Mouse (Mus musculus) hindbrain, embryonic 10.5 days (tissue): ENCODE data around the gene Rhbdl2. TPM values are rescaled to one million over a fixed set of nuclear protein-coding genes. Genes with fewer than 3 reads are reported as not detected.

ENCODE experiments used
- DNase-seq: peaks from one replicate; pipeline ENCODE4 v3.0.0-alpha.2; 2017; ENCODE audit warnings: low spot score
- H3K27ac ChIP-seq: fragments of 300-500 bp; sonication (generic); 2 replicates; pipeline ENCODE4 v1.5.1; 2016; ENCODE audit warnings: mild to moderate bottlenecking, moderate library complexity
- H3K27me3 ChIP-seq: fragments of 300-500 bp; sonication (generic); 2 replicates; pipeline ENCODE4 v1.6.1; 2016; ENCODE audit warnings: mild to moderate bottlenecking; ENCODE audit not compliant: poor library complexity, insufficient read depth, severe bottlenecking
- H3K36me3 ChIP-seq: fragments of 300-500 bp; sonication (generic); 2 replicates; pipeline ENCODE4 v1.6.1; 2016; ENCODE audit warnings: mild to moderate bottlenecking, moderate library complexity
- H3K4me1 ChIP-seq: fragments of 300-500 bp; sonication (generic); replicated peaks from 2 replicates; pipeline ENCODE4 v1.6.1; 2016; ENCODE audit warnings: mild to moderate bottlenecking
- H3K4me3 ChIP-seq: fragments of 300-500 bp; sonication (generic); 2 replicates; pipeline ENCODE4 v1.5.1; 2016; ENCODE audit warnings: mild to moderate bottlenecking, moderate library complexity
- H3K9me3 ChIP-seq: fragments of 300-500 bp; sonication (generic); 2 replicates; pipeline ENCODE4 v1.6.1; 2016; ENCODE audit warnings: mild to moderate bottlenecking, moderate library complexity
- WGBS: fragments of 180-500 bp; shearing (Covaris S2); methylation state at CpG from one replicate; pipeline ENCODE4 v1.1.7; 2016; 5-methylcytosine and 5-hydroxymethylcytosine counted together
- polyA plus RNA-seq: library from polyadenylated mRNA; unstranded; fragments of >200 nt; fragmentation: Nextera tagmentation; extraction: Ambion mirVana; gene quantifications from 2 replicates; pipeline ENCODE4 v1.2.1, GENCODE M21; 2016

The Rhbdl2 gene
- polyA plus RNA-seq = 0.25 and 0.38 TPM in 2 replicates

DNA sequence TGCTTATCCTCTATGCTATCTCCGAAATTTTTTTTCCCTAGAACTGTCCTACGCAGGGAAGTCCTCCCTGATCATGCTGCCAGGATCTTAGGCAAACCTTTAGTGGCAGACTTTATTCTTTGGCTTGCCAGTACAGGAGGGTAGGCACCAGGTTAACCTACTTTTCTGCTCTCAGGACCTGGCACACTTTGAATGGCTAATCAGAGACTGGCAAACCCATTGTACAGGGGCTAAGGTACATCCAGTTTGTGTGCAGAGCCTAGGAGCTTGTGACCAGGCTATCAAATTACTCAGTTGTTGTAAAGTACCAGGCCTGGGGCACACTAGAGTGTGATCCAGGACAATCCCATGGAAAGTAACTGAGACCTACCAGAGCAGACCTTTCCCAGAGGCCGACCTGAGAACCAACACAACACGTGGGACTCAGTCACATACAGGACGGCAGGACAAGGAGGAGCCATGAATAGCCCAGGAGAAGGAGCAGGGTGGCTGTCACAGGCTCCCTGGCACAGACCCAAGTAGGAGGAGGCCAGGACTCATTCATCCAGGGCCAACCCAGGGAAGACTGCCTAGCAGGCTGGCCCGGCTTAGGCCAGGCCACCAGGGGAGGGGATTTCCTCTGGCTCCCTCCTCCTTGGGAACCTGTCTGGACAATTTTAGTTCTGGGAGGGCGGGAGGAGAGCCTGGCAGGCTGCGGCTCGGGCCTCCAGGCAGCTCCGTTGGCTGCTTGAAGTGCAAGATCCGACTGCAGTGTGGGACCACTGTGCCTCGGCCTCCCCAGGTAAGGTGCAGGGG, at the start of gene Rhbdl2:
TSS of gene Rhbdl2 (plus strand) at position 684 of the 795 bp plus-strand sequence.
- H3K9me3 ChIP-seq = no peaks in the 10 kb centered on the region
- H3K27ac ChIP-seq = no peak within 1 kb of the TSS
- no peak within 1 kb of the TSS for H3K4me3 ChIP-seq
- H3K27me3 ChIP-seq = no peaks in the 10 kb centered on the region
- WGBS = 40% methylated on average over 12 of the region's 12 CpGs
- DNase-seq = peak; percentile 3
- H3K4me1 ChIP-seq = 0 out of 2 replicates have a peak, but pooled peaks cover 5% of the 10 kb centered on the region
- H3K36me3 ChIP-seq = no peaks in the 10 kb centered on the region

DNA sequence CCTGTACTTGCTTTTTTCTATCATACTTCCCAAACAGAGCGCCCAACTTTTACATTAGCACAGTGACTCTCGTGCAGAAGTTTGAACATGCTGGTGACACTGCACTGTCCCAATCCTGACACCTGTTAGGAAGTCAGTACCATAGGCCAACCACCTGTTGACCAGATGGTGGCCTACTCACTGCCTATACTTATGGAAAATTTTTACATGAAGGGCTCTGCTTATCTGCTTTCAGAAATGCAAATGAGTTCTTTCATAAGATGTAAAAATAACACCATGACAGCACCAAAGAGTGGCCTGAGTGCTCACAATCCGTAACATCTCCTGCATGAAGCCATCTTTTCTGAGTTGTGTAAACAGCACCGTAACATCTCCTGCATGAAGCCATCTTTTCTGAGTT, 49.0 kb upstream of the Rhbdl2 start:
- 94% methylated on average over 4 of the region's 4 CpGs for WGBS
- Histone ChIP-seq H3K27ac (no peak overlapping the region), H3K36me3 (peaks cover 85% of the 10 kb centered on the region), H3K27me3 (no peaks in the 10 kb centered on the region), H3K4me1 (no peaks in the 10 kb centered on the region), H3K9me3 (no peaks in the 10 kb centered on the region), H3K4me3 (no peak overlapping the region)
- no peak for DNase-seq

DNA sequence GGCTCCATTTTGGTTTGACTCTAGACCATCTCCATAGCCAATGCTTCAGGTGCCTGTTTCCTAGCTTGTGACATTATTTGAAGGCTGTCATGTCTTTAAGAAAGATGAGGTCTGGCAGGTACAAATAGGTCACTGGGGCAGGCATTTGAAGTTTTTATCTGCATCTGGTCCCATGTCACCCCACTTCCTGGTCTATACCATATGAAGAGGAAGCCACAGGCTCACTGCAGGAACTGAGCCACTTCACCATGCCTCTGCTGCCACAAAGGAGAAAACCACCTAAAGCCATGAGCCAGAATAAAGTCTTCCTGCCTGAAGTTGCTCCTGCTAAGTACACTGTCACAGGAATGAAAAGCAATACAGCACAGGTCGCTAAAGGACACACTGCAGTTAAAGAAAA, 44.8 kb upstream of the Rhbdl2 start:
- H3K4me3 ChIP-seq = no peak overlapping the region
- DNase-seq = no peak
- WGBS = 88% methylated on average over 1 of the region's 1 CpGs
- no peaks in the 10 kb centered on the region for H3K9me3 ChIP-seq
- H3K27me3 ChIP-seq = no peaks in the 10 kb centered on the region
- no peak overlapping the region for H3K27ac ChIP-seq
- H3K36me3 ChIP-seq = peaks cover 59% of the 10 kb centered on the region
- 0 out of 2 replicates have a peak, but pooled peaks cover 4% of the 10 kb centered on the region for H3K4me1 ChIP-seq

DNA sequence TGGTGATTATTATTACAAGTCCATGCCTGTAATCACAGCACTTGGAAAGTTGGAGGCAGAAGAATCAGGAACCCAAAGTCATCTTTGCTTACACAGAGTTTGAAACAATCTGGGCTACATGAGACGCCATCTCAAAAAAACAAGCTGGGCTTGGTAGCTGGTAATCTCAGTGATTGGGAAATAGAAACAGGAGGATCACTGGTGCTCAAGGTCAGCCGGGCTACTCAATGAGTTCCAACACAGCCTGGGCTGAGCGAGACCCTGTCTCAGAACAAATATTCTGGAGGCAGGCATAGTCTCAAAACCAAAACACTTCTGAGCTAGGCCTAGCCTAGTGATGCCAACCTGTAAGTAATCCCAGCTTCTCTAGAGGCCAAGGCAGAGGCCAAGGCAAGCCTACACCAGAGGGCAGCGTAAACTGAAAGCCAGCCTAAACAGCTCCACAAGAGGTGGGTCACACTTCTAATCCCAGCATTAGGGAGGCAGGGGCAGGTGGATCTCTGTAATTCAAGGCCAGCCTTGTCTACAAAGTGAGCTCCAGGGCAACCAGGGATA, 42.4 kb upstream of the Rhbdl2 start:
- peaks cover 35% of the 10 kb centered on the region for H3K36me3 ChIP-seq
- H3K27me3 ChIP-seq = no peaks in the 10 kb centered on the region
- DNase-seq = no peak
- no peak overlapping the region for H3K4me3 ChIP-seq
- WGBS = 96% methylated on average over 4 of the region's 4 CpGs
- no peaks in the 10 kb centered on the region for H3K9me3 ChIP-seq
- H3K27ac ChIP-seq = no peak overlapping the region
- peaks cover 20% of the 10 kb centered on the region for H3K4me1 ChIP-seq

DNA sequence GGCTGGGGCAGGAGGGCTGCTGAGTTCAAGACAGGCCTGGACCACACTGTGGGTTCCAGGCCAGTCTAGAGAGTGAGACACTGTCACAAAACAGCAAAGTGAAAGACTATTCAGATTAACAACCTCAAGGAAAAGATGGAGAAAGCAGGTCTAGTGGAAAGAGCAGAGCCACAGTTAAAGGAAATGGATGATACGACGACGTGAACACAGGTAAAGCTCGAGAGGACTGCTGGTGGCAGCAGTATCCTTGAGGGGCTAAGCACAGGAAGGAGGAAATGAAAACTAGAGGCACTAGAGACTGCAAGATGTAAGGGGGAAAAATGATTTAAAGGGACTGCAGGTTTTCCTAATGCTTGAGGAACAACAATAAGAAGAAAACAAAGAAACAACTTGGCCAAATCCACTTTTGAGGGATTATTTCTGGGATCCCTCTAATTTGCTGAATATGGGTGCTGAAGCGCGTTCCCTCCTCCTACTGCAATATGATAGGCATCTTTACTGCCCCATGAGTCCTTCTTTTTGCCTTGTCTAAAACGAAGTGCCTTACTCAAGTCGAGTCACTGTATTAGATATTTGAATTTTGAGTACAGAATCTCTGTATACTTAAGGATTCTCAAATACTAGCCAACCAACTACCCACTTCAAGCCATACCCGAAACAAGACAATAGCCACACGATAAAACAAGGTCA, 38.8 kb upstream of the Rhbdl2 start:
- H3K4me1 ChIP-seq = peaks cover 26% of the 10 kb centered on the region
- 0 out of 2 replicates have a peak, but pooled peaks cover 5% of the 10 kb centered on the region for H3K36me3 ChIP-seq
- peak overlapping the region; percentile 96 for H3K4me3 ChIP-seq
- no peak for DNase-seq
- no peaks in the 10 kb centered on the region for H3K9me3 ChIP-seq
- WGBS = 25% methylated on average over 10 of the region's 10 CpGs
- H3K27me3 ChIP-seq = no peaks in the 10 kb centered on the region
- peak overlapping the region; percentile 92 for H3K27ac ChIP-seq

DNA sequence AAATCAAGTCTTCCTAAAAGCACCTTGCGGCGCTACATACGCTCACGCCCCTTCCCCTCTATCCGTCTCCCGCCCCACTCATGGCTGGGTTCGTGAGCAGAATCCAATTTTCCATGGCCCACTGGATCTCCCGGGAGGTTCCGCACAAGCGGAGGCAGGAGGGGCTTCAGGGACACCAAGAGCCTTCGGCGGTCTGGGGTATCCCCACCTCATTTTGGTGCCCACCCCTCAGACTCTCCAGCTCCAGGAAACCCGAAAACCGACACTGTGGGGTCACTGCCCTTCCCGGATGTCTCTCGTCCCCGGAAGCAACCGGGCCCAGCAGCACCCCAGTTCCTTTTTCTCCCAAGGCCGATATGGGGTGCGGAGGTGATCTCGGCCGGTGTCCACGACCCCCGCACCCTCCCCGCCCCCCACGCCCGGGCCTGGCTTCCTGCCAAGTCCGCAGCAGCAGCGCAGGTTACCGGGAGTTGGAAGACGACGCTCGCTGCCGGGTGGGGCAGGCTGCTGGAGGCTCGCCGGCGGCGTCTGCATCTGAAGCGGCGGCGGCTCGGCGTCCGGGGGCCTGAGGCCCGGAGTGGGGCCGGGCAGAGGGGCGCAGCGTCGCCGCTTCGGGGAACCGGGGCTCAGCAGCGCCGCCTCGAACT, 38.1 kb upstream of the Rhbdl2 start:
- no peaks in the 10 kb centered on the region for H3K9me3 ChIP-seq
- H3K4me3 ChIP-seq = peak overlapping the region; percentile 96
- 0 out of 2 replicates have a peak, but pooled peaks cover 5% of the 10 kb centered on the region for H3K36me3 ChIP-seq
- no peaks in the 10 kb centered on the region for H3K27me3 ChIP-seq
- H3K4me1 ChIP-seq = peaks cover 26% of the 10 kb centered on the region
- peak overlapping the region; percentile 92 for H3K27ac ChIP-seq
- WGBS = under 1% methylated on average over 55 of the region's 55 CpGs
- peak; percentile 55 for DNase-seq

DNA sequence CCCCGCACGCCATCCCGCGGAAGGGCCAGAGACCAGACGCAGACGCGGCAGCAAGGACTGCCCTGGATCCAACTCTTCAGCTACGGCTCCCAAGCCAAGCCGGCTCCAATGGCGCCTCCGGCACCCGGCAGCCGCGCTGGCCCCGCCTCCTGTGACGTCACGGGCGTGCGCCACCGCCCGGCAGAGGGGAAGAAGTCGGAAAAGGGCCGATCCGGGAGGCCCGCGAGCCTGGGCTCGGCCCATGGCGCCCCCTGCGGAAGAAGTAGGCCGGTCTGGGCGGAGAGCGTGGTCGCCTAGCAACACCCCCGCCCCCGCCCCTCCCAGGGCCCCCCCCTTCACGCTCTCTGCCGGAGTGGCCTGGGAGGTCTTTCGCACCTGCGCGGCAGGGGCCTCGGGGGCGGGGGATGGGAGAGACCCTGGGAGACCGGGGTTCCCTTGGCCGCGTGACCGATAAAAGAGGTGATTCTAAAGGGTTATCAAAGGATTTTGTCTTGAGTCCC, 37.5 kb upstream of the Rhbdl2 start, which contains the start of gene Akirin1:
TSS of gene Akirin1 (minus strand) at position 194 of the 500 bp plus-strand sequence.
- Histone ChIP-seq H3K27me3 (no peaks in the 10 kb centered on the region), H3K4me3 (peak within 1 kb of the TSS; percentile 96)
- peak; percentile 98 for DNase-seq

DNA sequence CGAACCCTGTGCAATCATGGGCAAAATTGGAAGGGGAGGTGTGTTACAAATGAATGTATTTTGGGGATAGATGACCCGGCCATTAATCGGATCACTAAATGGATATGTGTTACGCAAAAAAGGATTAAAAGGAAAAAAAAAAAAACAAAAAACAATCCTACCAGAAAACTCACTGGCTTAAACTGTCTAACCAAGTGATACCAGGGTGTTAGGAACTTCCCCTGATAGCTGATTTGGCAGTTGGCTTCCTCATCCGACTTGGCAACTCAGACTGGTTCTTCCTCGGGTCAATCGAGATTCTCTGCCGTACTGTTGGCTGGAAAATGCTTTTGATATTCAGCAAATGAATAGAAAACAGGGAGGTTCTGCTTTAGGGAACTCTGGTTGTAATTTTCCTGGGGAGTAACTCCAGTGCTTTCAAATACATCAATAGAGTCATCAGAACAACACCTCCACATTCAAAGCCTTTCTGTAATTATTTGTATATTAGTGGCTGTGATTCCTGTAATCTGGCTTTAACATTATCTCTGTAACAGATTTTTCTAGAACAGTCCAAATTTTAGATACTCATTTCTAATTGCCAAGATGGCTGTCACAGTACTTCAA, 36.9 kb upstream of the Rhbdl2 start:
- DNase-seq = no peak
- 2% methylated on average over 8 of the region's 8 CpGs for WGBS
- H3K4me1 ChIP-seq = peaks cover 26% of the 10 kb centered on the region
- H3K9me3 ChIP-seq = no peaks in the 10 kb centered on the region
- H3K36me3 ChIP-seq = 0 out of 2 replicates have a peak, but pooled peaks cover 5% of the 10 kb centered on the region
- H3K27me3 ChIP-seq = no peaks in the 10 kb centered on the region
- peak overlapping the region; percentile 96 for H3K4me3 ChIP-seq
- H3K27ac ChIP-seq = peak overlapping the region; percentile 92

More for the DNA sequence above, 37.5 kb upstream of the Rhbdl2 start, which contains the start of gene Akirin1:
- Histone ChIP-seq H3K4me1 (peaks cover 26% of the 10 kb centered on the region), H3K9me3 (no peaks in the 10 kb centered on the region), H3K27ac (peak within 1 kb of the TSS; percentile 92), H3K36me3 (0 out of 2 replicates have a peak, but pooled peaks cover 5% of the 10 kb centered on the region)
- WGBS = under 1% methylated on average over 45 of the region's 46 CpGs

DNA sequence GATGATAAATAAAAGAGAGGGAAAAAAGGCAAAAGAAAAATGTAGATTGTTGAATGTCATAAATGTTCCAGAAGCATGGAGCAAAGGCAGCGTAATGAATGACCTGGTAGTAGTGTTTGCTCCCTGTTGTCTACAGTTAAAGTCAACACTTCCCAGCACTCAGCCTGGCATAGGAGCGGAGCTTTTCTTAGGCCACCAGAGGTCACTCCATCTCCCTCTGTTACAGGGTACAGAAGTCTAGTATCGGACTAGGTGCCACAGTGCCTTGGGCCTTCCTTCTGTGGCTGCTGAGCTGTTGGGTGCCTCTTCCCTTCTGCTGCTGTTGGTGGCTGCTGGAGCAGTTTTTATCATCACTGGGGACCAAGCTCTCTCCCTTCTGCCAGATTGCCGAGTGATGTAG, 29.4 kb upstream of the Rhbdl2 start:
- Histone ChIP-seq H3K27ac (no peak overlapping the region), H3K36me3 (no peaks in the 10 kb centered on the region), H3K4me1 (no peaks in the 10 kb centered on the region), H3K4me3 (no peak overlapping the region), H3K27me3 (no peaks in the 10 kb centered on the region), H3K9me3 (no peaks in the 10 kb centered on the region)
- no peak for DNase-seq
- WGBS = 61% methylated on average over 4 of the region's 4 CpGs

DNA sequence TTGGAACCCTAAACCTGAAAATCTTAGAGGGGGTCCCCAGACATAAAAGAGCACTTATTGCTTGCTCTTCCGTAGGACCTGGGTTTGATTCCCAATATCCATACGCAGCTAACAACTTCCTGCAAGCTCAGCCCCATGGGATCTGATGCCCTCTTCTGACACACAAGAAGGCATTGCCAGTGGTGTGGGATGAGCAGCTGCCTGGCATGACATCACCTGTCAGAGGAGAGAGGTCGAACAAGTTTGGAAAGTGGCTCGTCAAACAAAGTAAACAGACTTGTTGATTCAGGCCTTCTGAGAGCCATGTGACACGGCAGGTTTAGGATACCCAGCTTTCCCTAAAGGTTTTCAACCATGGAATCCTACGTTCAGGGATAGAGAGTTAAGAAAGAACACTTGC, 22.6 kb upstream of the Rhbdl2 start:
- 77% methylated on average over 6 of the region's 6 CpGs for WGBS
- DNase-seq = no peak
- H3K4me3 ChIP-seq = no peak overlapping the region
- H3K4me1 ChIP-seq = no peaks in the 10 kb centered on the region
- no peak overlapping the region for H3K27ac ChIP-seq
- H3K36me3 ChIP-seq = no peaks in the 10 kb centered on the region
- no peaks in the 10 kb centered on the region for H3K9me3 ChIP-seq
- no peaks in the 10 kb centered on the region for H3K27me3 ChIP-seq

DNA sequence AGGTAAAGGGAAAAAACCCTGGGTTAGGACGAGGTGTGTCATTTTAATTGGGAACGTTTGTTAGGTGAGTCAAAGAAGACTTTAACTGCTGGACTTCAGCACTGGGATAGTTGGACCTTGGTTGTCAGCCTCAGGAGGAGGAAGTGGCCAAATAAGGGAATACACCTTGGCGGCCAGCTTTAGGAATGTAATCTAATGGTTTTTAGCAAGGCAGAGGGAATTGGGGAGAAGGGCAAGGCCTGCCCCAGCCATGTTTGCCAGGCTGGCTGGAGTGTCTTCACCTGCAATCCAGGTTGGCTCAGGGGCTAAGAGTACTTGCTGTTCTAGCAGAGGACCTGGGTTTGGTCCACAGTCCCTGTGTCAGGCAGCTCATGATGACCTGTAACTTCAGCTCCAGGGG, 19.9 kb upstream of the Rhbdl2 start:
- DNase-seq = no peak
- H3K36me3 ChIP-seq = no peaks in the 10 kb centered on the region
- H3K27me3 ChIP-seq = no peaks in the 10 kb centered on the region
- H3K9me3 ChIP-seq = no peaks in the 10 kb centered on the region
- no peak overlapping the region for H3K4me3 ChIP-seq
- WGBS = 77% methylated on average over 3 of the region's 3 CpGs
- no peak overlapping the region for H3K27ac ChIP-seq
- H3K4me1 ChIP-seq = no peaks in the 10 kb centered on the region

DNA sequence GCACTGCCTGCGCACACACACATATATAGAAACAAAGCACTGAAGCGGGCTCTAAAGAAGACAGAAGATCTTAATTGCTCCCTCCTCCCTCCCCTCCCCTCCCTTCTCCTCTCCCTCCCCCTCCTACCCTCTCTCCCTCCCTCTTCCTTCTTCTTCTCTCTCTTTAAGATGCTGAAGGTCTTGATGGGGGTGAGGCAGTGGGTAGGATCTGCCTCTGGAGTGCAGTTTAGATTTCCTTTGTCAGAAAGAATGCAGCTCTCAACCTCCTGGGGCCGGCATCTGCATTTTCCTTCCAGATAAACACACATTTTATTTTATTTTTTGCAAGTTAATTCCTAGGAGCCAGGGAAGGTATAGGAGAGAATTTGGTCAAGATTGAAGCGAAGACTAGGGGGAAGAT, 19.4 kb upstream of the Rhbdl2 start:
- no peaks in the 10 kb centered on the region for H3K36me3 ChIP-seq
- WGBS = 70% methylated on average over 4 of the region's 4 CpGs

More for the DNA sequence above, 19.4 kb upstream of the Rhbdl2 start:
- Histone ChIP-seq H3K27ac (no peak overlapping the region), H3K27me3 (no peaks in the 10 kb centered on the region), H3K9me3 (no peaks in the 10 kb centered on the region), H3K4me3 (no peak overlapping the region), H3K4me1 (no peaks in the 10 kb centered on the region)
- no peak for DNase-seq
